Mouse (Mus musculus): ENCODE measurements around the gene Olfr1046. TPM values are rescaled to one million over a fixed set of nuclear protein-coding genes. Genes with fewer than 3 reads are reported as not detected.

Olfr1046 gene
- polyA plus RNA-seq, 1 experiment from 2014 or later = not detected

Other genes with a start within 250 kb of the Olfr1046 start
- gene Olfr1029, start 245.4 kb downstream of the Olfr1046 start, polyA plus RNA-seq (2015; fragmentation: Nextera tagmentation; extraction: Ambion mirVana) = not detected in 2 replicates
- gene Olfr1030, start 240.0 kb downstream of the Olfr1046 start, polyA plus RNA-seq (2015; fragmentation: Nextera tagmentation; extraction: Ambion mirVana) = not detected in 2 replicates
- gene Olfr1031, start 229.0 kb downstream of the Olfr1046 start, polyA plus RNA-seq (2015; fragmentation: Nextera tagmentation; extraction: Ambion mirVana) = not detected in 2 replicates
- gene Olfr1032, start 213.8 kb downstream of the Olfr1046 start, polyA plus RNA-seq (2015; fragmentation: Nextera tagmentation; extraction: Ambion mirVana) = not detected in 2 replicates
- not detected in 2 replicates for gene Olfr1033, start 198.7 kb downstream of the Olfr1046 start, polyA plus RNA-seq (2015; fragmentation: Nextera tagmentation; extraction: Ambion mirVana)
- gene Olfr1034, start 173.5 kb downstream of the Olfr1046 start, polyA plus RNA-seq (2015; fragmentation: Nextera tagmentation; extraction: Ambion mirVana) = not detected in 2 replicates
- not detected in 2 replicates for gene Olfr1036, start 145.3 kb downstream of the Olfr1046 start, polyA plus RNA-seq (2015; fragmentation: Nextera tagmentation; extraction: Ambion mirVana)
- not detected in 2 replicates for gene Olfr1037, start 131.9 kb downstream of the Olfr1046 start, polyA plus RNA-seq (2015; fragmentation: Nextera tagmentation; extraction: Ambion mirVana)
- gene Olfr1039, start 83.4 kb downstream of the Olfr1046 start, polyA plus RNA-seq (2015; fragmentation: Nextera tagmentation; extraction: Ambion mirVana) = not detected in 2 replicates
- gene Olfr1040, start 72.6 kb downstream of the Olfr1046 start, polyA plus RNA-seq (2015; fragmentation: Nextera tagmentation; extraction: Ambion mirVana) = not detected in 2 replicates
- not detected in 2 replicates for gene Olfr1042, start 57.5 kb downstream of the Olfr1046 start, polyA plus RNA-seq (2015; fragmentation: Nextera tagmentation; extraction: Ambion mirVana)
- gene Olfr1043, start 51.8 kb downstream of the Olfr1046 start, polyA plus RNA-seq (2015; fragmentation: Nextera tagmentation; extraction: Ambion mirVana) = not detected in 2 replicates
- gene Olfr1044, start 41.5 kb downstream of the Olfr1046 start, polyA plus RNA-seq (2015; fragmentation: Nextera tagmentation; extraction: Ambion mirVana) = not detected in 2 replicates
- not detected in 2 replicates for gene Olfr52, start 33.6 kb downstream of the Olfr1046 start, polyA plus RNA-seq (2015; fragmentation: Nextera tagmentation; extraction: Ambion mirVana)
- gene Olfr1045, start 16.3 kb downstream of the Olfr1046 start, polyA plus RNA-seq (2015; fragmentation: Nextera tagmentation; extraction: Ambion mirVana) = not detected in 2 replicates
- gene Olfr1047, start 12.1 kb upstream of the Olfr1046 start, polyA plus RNA-seq (2015; fragmentation: Nextera tagmentation; extraction: Ambion mirVana) = not detected in 2 replicates
- not detected in 2 replicates for gene Olfr1048, start 21.0 kb upstream of the Olfr1046 start, polyA plus RNA-seq (2015; fragmentation: Nextera tagmentation; extraction: Ambion mirVana)
- not detected in 2 replicates for gene Olfr1049, start 39.0 kb upstream of the Olfr1046 start, polyA plus RNA-seq (2015; fragmentation: Nextera tagmentation; extraction: Ambion mirVana)
- not detected in 2 replicates for gene Olfr1051, start 59.8 kb upstream of the Olfr1046 start, polyA plus RNA-seq (2015; fragmentation: Nextera tagmentation; extraction: Ambion mirVana)
- gene Olfr1052, start 73.1 kb upstream of the Olfr1046 start, polyA plus RNA-seq (2015; fragmentation: Nextera tagmentation; extraction: Ambion mirVana) = not detected in 2 replicates
- gene Olfr1053, start 96.0 kb upstream of the Olfr1046 start, polyA plus RNA-seq (2015; fragmentation: Nextera tagmentation; extraction: Ambion mirVana) = not detected in 2 replicates
- not detected in 2 replicates for gene Olfr1054, start 116.1 kb upstream of the Olfr1046 start, polyA plus RNA-seq (2015; fragmentation: Nextera tagmentation; extraction: Ambion mirVana)
- gene Olfr1055, start 131.0 kb upstream of the Olfr1046 start, polyA plus RNA-seq (2015; fragmentation: Nextera tagmentation; extraction: Ambion mirVana) = not detected in 2 replicates
- gene Olfr1056, start 143.2 kb upstream of the Olfr1046 start, polyA plus RNA-seq (2015; fragmentation: Nextera tagmentation; extraction: Ambion mirVana) = not detected in 2 replicates
- gene Olfr1057, start 159.1 kb upstream of the Olfr1046 start, polyA plus RNA-seq (2015; fragmentation: Nextera tagmentation; extraction: Ambion mirVana) = not detected in 2 replicates
- gene Olfr1058, start 169.2 kb upstream of the Olfr1046 start, polyA plus RNA-seq (2015; fragmentation: Nextera tagmentation; extraction: Ambion mirVana) = not detected in 2 replicates
- gene Olfr1061, start 194.7 kb upstream of the Olfr1046 start, polyA plus RNA-seq (2015; fragmentation: Nextera tagmentation; extraction: Ambion mirVana) = not detected in 2 replicates
- not detected in 2 replicates for gene Olfr1062, start 207.4 kb upstream of the Olfr1046 start, polyA plus RNA-seq (2015; fragmentation: Nextera tagmentation; extraction: Ambion mirVana)
- not detected in 2 replicates for gene Olfr1065, start 231.3 kb upstream of the Olfr1046 start, polyA plus RNA-seq (2015; fragmentation: Nextera tagmentation; extraction: Ambion mirVana)
- gene Olfr1066, start 237.0 kb upstream of the Olfr1046 start, polyA plus RNA-seq (2015; fragmentation: Nextera tagmentation; extraction: Ambion mirVana) = not detected in 2 replicates

Measured in midbrain, embryonic 15.5 days (tissue).